Mouse (Mus musculus) brown adipose tissue, adult 24 weeks (tissue): ENCODE results near the gene Btbd1. TPM values are rescaled to one million over a fixed set of nuclear protein-coding genes. Genes with fewer than 3 reads are reported as not detected.

Experiments used
- H3K27ac ChIP-seq: fragments of 200-500 bp; replicated peaks from 2 replicates; pipeline ENCODE4 v1.5.1; 2012; ENCODE audit warnings: low read depth, mild to moderate bottlenecking, low read length
- H3K4me1 ChIP-seq: fragments of 200-500 bp; 2 replicates; pipeline ENCODE4 v1.6.1; 2012; ENCODE audit warnings: low read length, mixed read lengths; ENCODE audit not compliant: control insufficient read depth, insufficient read depth, insufficient read length
- H3K4me3 ChIP-seq: fragments of 200-500 bp; 2 replicates; pipeline ENCODE4 v1.5.1; 2012; ENCODE audit warnings: low read depth, mild to moderate bottlenecking, low read length, moderate library complexity; ENCODE audit not compliant: insufficient read depth
- polyA plus RNA-seq: library from polyadenylated mRNA; stranded (reverse); fragments of >200 nt; gene quantifications from 2 replicates; pipeline ENCODE4 v1.2.4, GENCODE M21; 2012; ENCODE audit not compliant: missing spikeins, insufficient read depth, insufficient read length

The Btbd1 gene
- polyA plus RNA-seq, 1 experiment = 285 TPM

GRCm38 (mm10) chr7:81858968-81859721 is 29.9 kb upstream of the Btbd1 start, which contains the start of gene Tm6sf1:
TSS of gene Tm6sf1 (plus strand) at chr7:81859001.
- Histone ChIP-seq H3K4me1 (peaks cover 20% of the 10 kb centered on the region), H3K4me3 (peak within 1 kb of the TSS; percentile 88), H3K27ac (peak within 1 kb of the TSS; percentile 84)

- peaks cover 17% of the 10 kb centered on the region for H3K4me1 ChIP-seq
- H3K4me3 ChIP-seq = peak overlapping the region; percentile 88; the same call in 1 of the 2 replicates
Measured at GRCm38 (mm10) chr7:81858236-81858635, 29.0 kb upstream of the Btbd1 start.

GRCm38 (mm10) chr7:81856221-81856620 is 27.0 kb upstream of the Btbd1 start:
- H3K4me3 ChIP-seq = no peak overlapping the region
- H3K27ac ChIP-seq = peak overlapping the region; percentile 66
- peaks cover 15% of the 10 kb centered on the region for H3K4me1 ChIP-seq

More at GRCm38 (mm10) chr7:81858236-81858635, 29.0 kb upstream of the Btbd1 start:
- no peak overlapping the region for H3K27ac ChIP-seq

GRCm38 (mm10) chr7:81855694-81856093 is 26.5 kb upstream of the Btbd1 start, which contains the start of gene Gm10160:
TSS of gene Gm10160 (minus strand) at chr7:81855794.
- Histone ChIP-seq H3K4me3 (no peak within 1 kb of the TSS), H3K4me1 (peaks cover 16% of the 10 kb centered on the region), H3K27ac (peak within 1 kb of the TSS; percentile 66)

GRCm38 (mm10) chr7:81854568-81855307 is 25.5 kb upstream of the Btbd1 start:
- H3K4me1 ChIP-seq = peaks cover 10% of the 10 kb centered on the region; the same call in 1 of the 2 replicates
- no peak overlapping the region for H3K4me3 ChIP-seq
- peak overlapping the region; percentile 63 for H3K27ac ChIP-seq

- Histone ChIP-seq H3K4me1 (peaks cover 9% of the 10 kb centered on the region; the same call in 1 of the 2 replicates), H3K27ac (peak overlapping the region; percentile 66), H3K4me3 (no peak overlapping the region)
Measured at GRCm38 (mm10) chr7:81851706-81852105, 22.5 kb upstream of the Btbd1 start.

GRCm38 (mm10) chr7:81850171-81850570 is 20.9 kb upstream of the Btbd1 start:
- H3K4me1 ChIP-seq = peaks cover 9% of the 10 kb centered on the region; the same call in 1 of the 2 replicates

GRCm38 (mm10) chr7:81849633-81850032 is 20.4 kb upstream of the Btbd1 start:
- Histone ChIP-seq H3K4me3 (no peak overlapping the region), H3K4me1 (peaks cover 9% of the 10 kb centered on the region; the same call in 1 of the 2 replicates), H3K27ac (peak overlapping the region; percentile 62)

More at GRCm38 (mm10) chr7:81850171-81850570, 20.9 kb upstream of the Btbd1 start:
- H3K4me3 ChIP-seq = no peak overlapping the region
- H3K27ac ChIP-seq = peak overlapping the region; percentile 62

- H3K4me3 ChIP-seq = no peak overlapping the region
- H3K27ac ChIP-seq = peak overlapping the region; percentile 62
- H3K4me1 ChIP-seq = peaks cover 9% of the 10 kb centered on the region; the same call in 1 of the 2 replicates
Measured at GRCm38 (mm10) chr7:81849214-81849613, 20.0 kb upstream of the Btbd1 start.

GRCm38 (mm10) chr7:81847777-81848176 is 18.5 kb upstream of the Btbd1 start:
- Histone ChIP-seq H3K27ac (no peak overlapping the region), H3K4me1 (peaks cover 11% of the 10 kb centered on the region; the same call in 1 of the 2 replicates), H3K4me3 (no peak overlapping the region)

- H3K27ac ChIP-seq = no peak overlapping the region
- peaks cover 11% of the 10 kb centered on the region; the same call in 1 of the 2 replicates for H3K4me1 ChIP-seq
- H3K4me3 ChIP-seq = no peak overlapping the region
Measured at GRCm38 (mm10) chr7:81847010-81847409, 17.8 kb upstream of the Btbd1 start.

GRCm38 (mm10) chr7:81846008-81846407 is 16.8 kb upstream of the Btbd1 start:
- Histone ChIP-seq H3K4me3 (no peak overlapping the region), H3K4me1 (peaks cover 7% of the 10 kb centered on the region; the same call in 1 of the 2 replicates), H3K27ac (no peak overlapping the region)

GRCm38 (mm10) chr7:81845313-81845712 is 16.1 kb upstream of the Btbd1 start:
- H3K4me1 ChIP-seq = peaks cover 9% of the 10 kb centered on the region; the same call in 1 of the 2 replicates
- H3K27ac ChIP-seq = no peak overlapping the region
- H3K4me3 ChIP-seq = no peak overlapping the region

GRCm38 (mm10) chr7:81844801-81845200 is 15.6 kb upstream of the Btbd1 start:
- H3K4me3 ChIP-seq = no peak overlapping the region
- no peak overlapping the region for H3K27ac ChIP-seq

GRCm38 (mm10) chr7:81843903-81844302 is 14.7 kb upstream of the Btbd1 start:
- no peak overlapping the region for H3K4me3 ChIP-seq
- peaks cover 7% of the 10 kb centered on the region; the same call in 1 of the 2 replicates for H3K4me1 ChIP-seq
- H3K27ac ChIP-seq = no peak overlapping the region

More at GRCm38 (mm10) chr7:81844801-81845200, 15.6 kb upstream of the Btbd1 start:
- H3K4me1 ChIP-seq = peaks cover 9% of the 10 kb centered on the region; the same call in 1 of the 2 replicates
